ENCODE assay signal across 12 mouse cellular contexts in the genomic region with DNA sequence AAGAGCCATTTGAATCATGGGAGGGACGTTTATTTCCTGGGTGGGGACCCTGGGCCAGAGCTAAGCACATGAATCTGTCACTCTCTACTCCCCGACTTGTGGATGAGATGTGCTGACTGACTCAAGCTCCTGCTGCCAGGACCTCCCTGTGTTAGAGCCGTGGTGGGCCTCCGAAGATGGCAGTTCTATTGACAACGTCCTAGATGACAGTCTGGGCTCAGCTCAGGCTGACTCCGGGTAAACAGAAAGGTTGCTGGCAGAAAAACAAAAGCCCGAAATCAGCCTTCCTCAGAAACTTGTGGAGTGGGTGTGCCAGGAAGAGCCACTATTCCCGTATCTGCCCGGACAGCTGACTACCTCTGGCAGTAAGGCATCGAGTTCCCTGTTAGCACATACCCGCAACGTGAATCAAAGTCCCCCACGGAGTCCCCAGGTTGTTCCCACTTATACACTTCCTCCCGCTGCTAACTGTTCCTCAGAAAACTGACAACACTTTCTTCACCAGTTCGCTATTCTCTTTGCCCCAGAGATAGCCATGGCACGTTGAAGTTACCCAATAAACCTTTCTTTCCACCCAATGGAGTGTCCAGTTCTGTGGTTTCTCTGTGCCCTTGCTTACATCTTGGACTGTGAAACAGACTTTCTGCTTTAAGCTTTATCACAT.
"Had no signal": no experiment of that assay in that cellular context is flagged by ENCODE, and none has a peak within 500 bp of the region (broad histone marks: within the 10 kb centered on the region; RNA-seq: fewer than 3 reads in every experiment).

No protein-coding gene starts in this region.

- H3K9ac ChIP-seq: limb, embryonic 15.5 days; liver, embryonic 12.5 days; midbrain, embryonic 15.5 days; neural tube, embryonic 12.5 days had no signal

- H3K4me1 ChIP-seq: midbrain, embryonic 15.5 days; neural tube, embryonic 12.5 days had no signal

- ATAC-seq: liver, embryonic 12.5 days; midbrain, embryonic 15.5 days had no signal

- H3K27me3 ChIP-seq: limb, embryonic 15.5 days; liver, embryonic 12.5 days; midbrain, embryonic 15.5 days; neural tube, embryonic 12.5 days had no signal

- H3K27ac ChIP-seq: left cerebral cortex, adult 2 months; limb, embryonic 15.5 days; liver, embryonic 12.5 days; midbrain, embryonic 15.5 days; neural tube, embryonic 12.5 days had no signal

- DNase-seq: kidney, adult 18-20 months; kidney, postnatal 25 days; lung, postnatal 36 days; thymus, adult 2 months; thymus, postnatal 25 days had no signal

- H3K4me3 ChIP-seq: left cerebral cortex, adult 2 months; limb, embryonic 15.5 days; liver, embryonic 12.5 days; midbrain, embryonic 15.5 days; neural tube, embryonic 12.5 days had no signal

- H3K9me3 ChIP-seq: limb, embryonic 15.5 days; liver, embryonic 12.5 days; megakaryocyte, embryonic 14.5 days; midbrain, embryonic 15.5 days; neural tube, embryonic 12.5 days had no signal

- H3K36me3 ChIP-seq: limb, embryonic 15.5 days; liver, embryonic 12.5 days; midbrain, embryonic 15.5 days; neural tube, embryonic 12.5 days had no signal

- H3K4me2 ChIP-seq: limb, embryonic 15.5 days; liver, embryonic 12.5 days; midbrain, embryonic 11.5 days; midbrain, embryonic 15.5 days; neural tube, embryonic 12.5 days had no signal
